Mouse (Mus musculus): ENCODE results near the gene Unc13a. TPM values are rescaled to one million over a fixed set of nuclear protein-coding genes. Genes with fewer than 3 reads are reported as not detected.

Gene Unc13a
- total RNA-seq, 2 experiments from 2014 or later = 0.26 TPM; not detected in 1

DNA sequence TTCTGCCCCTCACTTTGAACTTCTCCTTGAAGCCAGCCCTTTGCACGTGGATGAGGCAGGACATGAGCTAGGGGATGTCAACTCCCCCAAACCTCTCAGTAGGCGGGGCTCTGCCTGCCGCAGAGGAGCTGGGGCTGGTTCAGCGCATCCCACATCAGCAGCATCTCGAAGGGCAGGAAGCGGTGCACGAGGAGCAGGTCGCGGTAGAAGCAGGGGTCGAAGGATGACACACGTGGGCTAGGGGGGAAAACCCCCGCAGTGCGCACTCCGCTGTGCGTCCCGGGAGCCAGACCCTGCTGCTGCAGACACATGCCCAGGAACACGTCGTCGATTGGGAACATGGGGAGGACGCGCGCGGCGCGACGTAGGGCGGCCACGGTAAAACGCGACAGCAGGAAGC lies 21.0 kb upstream of the Unc13a start:
- ATAC-seq (replicated peaks; ENCODE audit: low FRiP score, low TSS enrichment, poor library complexity, severe bottlenecking) = peak; percentile 45; the same call in 1 of the 2 replicates

DNA sequence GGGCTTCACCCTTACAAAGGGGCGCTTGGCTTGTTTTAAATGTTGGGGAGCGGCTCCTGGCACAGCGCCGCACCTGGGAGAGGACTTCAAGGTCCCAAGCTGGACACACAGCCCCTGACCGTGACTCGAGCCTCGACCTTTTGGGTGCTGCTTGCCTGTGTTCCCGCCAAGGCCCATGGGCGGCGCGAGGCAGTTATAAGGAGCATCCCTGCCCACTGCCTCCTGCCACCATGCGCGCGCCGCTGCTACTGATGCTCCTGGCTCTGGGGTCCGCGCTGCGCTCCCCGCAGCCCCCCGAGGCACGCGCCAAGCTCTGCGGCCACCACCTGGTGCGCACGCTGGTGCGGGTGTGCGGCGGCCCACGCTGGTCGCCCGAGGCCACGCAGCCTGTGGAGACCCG lies 17.5 kb upstream of the Unc13a start, which contains the start of gene Insl3:
TSS of gene Insl3 (plus strand) at position 187 of the 400 bp plus-strand sequence.
- no peak for ATAC-seq (replicated peaks; ENCODE audit: low FRiP score, low TSS enrichment, poor library complexity, severe bottlenecking)

DNA sequence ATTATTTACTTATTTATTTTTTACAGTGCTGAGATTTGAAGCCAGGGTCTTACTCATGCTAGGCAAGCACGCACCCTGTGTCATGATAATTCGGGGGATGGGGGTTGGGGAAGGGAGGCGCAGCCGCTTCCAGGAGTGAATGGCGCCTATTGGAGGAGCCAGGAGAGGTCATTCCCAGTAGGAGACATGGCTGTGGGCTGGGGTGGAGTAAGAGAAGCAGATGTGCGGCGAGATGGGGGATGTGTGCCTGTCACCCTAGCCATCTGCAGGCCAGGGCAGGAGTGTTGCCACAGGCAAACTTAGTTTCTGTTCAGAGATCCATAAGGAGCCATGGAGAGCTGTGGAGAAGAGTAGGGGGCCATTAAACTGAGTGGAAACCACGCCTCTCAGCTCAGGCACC lies 16.1 kb upstream of the Unc13a start:
- no peak for ATAC-seq (replicated peaks; ENCODE audit: low FRiP score, low TSS enrichment, poor library complexity, severe bottlenecking)

DNA sequence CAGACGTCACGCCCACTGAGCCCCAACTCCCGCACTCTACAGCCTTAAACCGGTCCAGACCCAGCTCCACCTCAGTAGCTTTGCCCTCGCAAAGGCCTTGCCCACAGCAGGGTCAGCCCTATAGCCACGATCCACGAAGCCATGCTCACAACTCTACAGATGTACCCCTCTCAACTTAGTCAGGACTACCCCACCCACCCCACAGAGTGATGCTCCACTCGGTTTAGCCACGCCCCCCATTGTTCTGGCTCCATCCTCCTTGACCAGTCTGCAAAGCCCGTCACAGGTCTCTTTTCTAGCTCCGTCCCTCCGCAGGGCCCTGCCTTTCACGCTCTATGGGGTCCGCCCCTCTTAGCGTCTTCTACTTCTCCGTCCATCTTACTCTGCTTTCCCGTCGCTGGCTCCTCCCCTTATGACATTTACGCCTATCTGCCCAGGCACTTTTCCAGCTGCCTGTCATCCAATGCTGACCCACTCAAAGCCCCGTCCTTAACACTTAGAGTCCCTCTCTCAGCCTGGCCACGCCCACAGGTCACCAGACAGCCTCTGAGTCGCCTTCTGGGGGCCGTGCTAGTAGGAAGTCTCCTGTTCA lies 14.7 kb upstream of the Unc13a start:
- ATAC-seq (replicated peaks; ENCODE audit: low FRiP score, low TSS enrichment, poor library complexity, severe bottlenecking) = no peak

DNA sequence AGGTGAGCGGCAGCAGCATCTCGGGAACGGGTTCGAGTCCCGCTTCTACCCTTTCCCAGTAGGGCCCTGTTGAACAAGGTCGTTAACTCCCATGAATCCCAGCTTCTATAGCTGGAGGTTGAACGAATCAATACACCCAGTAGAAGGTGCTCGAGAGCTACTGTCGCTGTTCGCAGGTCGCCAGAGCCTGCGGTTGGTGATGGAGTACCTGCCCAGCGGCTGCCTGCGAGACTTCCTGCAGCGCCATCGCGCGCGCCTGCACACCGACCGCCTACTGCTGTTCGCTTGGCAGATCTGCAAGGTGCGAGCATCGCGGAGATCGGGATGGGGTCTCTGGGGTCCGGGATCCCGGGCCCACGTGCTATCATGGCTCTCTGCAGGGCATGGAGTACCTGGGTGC lies 14.0 kb upstream of the Unc13a start:
- ATAC-seq (replicated peaks; ENCODE audit: low FRiP score, low TSS enrichment, poor library complexity, severe bottlenecking) = no peak

DNA sequence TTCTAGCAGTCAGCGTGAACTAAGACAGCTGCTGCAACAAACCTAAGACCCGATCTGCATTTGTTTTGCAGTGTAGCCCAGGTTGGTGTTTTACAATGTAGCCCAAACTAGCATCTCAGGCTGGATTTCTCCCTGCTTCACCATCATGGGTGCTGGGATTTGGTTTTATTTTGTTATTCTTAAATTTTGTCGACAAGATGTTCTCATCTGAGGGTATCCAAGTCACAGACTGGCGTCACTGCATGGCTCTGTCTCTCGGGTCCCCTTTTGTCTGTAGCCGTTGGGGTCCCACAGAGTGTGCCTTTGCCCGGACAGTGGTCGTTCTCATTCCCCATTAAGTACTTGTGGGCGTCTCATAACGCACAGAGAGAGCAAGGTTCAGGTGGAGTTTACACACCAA lies 13.1 kb upstream of the Unc13a start:
- no peak for ATAC-seq (replicated peaks; ENCODE audit: low FRiP score, low TSS enrichment, poor library complexity, severe bottlenecking)

DNA sequence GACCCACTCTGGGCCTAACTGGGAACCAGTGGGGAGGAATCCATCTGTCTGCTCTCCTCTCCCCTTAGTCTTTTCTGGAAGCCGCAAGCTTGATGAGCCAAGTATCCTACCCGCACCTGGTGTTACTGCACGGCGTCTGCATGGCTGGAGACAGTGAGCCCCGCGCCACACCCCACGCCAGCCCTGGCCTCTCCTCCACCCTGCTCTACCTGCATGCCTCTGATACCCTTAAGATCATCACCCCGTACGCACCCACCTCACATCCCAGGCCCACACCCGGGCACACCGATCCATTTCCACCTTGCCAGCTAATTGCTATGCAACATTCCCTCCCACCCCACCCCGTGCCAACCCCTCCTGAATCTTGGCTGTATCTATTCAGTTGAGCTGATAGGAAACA lies 11.3 kb upstream of the Unc13a start:
- ATAC-seq (replicated peaks; ENCODE audit: low FRiP score, low TSS enrichment, poor library complexity, severe bottlenecking) = no peak

DNA sequence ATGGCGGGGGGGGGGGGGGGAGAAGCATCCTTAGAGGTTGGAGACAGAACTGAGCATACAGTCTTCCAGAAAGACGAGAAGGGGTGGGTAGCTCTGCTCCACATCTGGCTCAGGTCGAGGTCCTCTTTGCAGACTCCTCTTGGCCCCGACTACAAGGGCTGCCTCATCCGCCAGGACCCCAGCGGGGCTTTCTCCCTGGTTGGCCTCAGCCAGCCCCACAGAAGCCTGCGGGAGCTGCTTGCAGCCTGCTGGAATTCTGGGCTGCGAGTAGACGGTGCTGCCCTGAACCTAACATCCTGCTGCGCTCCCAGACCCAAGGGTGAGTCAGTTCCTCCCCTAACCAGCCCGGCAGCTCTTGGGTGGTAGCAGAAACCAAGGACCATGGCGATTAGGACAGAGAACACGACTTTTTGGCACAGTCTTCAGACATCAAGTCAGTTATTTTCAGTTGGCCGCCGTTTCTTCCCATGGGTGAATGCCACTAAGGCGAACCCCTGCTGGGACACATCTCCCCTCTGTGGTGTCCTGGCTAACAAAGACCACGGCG lies 9.9 kb upstream of the Unc13a start:
- no peak for ATAC-seq (replicated peaks; ENCODE audit: low FRiP score, low TSS enrichment, poor library complexity, severe bottlenecking)

DNA sequence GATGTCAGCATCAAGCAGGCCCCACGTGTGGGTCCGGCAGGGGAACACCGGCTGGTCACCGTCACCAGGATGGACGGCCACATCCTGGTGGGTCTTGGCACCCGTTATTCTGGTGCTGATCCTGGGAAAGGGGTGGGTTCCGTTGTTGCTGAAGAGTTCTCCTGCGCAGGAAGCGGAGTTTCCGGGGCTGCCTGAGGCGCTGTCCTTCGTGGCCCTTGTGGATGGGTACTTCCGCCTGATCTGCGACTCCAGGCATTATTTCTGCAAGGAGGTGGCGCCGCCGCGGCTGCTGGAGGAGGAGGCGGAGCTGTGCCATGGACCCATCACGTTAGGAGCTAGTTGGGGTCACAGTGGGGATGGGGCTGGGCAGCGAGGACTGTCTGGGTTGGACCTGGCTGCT lies 8.9 kb upstream of the Unc13a start:
- no peak for ATAC-seq (replicated peaks; ENCODE audit: low FRiP score, low TSS enrichment, poor library complexity, severe bottlenecking)

DNA sequence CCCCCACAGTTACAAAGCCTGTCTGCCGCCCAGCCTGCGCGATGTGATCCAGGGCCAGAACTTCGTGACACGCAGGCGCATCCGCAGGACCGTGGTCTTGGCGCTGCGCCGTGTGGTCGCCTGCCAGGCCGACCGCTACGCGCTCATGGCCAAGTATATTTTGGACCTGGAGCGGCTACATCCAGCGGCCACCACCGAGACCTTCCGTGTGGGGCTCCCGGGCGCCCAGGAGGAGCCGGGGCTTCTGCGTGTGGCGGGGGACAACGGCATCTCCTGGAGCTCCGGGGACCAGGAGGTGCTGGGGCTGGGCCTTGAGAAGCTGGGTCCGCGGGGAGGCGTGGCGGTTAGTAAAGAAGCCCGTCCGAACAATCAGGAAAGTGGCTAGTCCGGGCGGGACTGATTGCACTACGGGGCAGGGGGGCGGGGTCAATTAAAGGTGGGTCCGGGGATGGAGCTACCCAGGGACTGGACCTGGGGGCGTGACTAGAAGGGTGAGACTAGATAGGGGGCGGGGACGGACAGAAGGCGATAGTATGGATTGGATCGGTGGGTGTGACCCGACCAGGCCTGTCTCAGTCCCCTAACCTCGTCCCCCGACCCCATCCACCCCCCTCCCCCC lies 8.1 kb upstream of the Unc13a start:
- ATAC-seq (replicated peaks; ENCODE audit: low FRiP score, low TSS enrichment, poor library complexity, severe bottlenecking) = no peak

DNA sequence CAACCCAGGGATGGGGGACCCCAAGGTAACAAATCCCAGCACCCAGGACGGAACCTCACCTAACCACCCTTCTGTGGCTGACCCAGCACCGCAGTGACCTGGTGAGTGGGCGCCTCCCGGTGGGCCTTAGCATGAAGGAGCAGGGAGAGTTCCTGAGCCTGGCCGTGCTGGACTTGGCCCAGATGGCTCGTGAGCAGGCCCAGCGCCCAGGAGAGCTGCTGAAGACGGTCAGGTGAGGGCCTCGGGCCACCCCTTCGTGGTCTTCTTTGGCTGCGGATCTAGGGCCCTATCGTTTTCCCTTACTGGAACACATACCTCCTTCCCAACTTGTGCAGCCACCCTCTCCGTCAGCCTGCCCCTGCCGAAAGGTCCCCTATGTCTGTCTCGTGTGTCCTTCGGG lies 7.6 kb upstream of the Unc13a start:
- no peak for ATAC-seq (replicated peaks; ENCODE audit: low FRiP score, low TSS enrichment, poor library complexity, severe bottlenecking)

DNA sequence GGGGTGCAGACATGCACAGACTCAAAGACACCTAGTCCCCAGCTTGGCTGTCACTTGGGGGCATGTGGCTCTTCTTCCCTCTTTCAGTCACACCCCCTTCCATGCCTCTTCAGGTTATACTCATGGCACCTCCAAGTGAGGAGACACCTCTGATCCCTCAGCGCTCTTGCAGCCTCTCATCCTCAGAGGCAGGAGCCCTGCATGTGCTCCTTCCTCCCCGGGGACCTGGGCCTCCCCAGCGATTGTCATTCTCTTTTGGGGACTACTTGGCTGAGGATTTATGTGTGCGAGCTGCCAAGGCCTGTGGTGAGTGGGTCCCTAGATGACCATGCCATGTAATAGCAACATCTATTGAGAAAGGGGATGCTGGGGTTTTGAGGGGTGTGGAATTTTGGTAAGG lies 6.7 kb upstream of the Unc13a start:
- no peak for ATAC-seq (replicated peaks; ENCODE audit: low FRiP score, low TSS enrichment, poor library complexity, severe bottlenecking)

DNA sequence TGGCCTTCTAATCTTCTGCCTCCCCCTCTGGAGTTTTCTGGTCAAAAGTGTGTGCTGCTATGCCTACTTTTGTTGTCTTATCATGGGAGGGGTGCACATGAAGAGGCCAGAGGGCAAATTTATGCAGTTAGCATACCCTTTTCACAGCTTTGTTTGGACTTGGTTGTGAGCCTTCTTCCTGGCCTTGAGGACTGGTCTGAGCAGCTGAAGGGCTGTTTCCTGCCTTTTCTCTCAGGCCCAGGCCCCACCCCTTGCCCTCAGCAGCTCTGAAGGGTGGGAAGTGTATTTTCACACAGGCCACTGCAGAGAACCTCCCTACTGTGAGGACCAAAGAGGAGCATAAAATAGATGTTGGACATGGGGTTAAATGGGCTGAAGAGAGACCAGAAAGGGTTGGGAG lies 6.0 kb upstream of the Unc13a start:
- ATAC-seq (replicated peaks; ENCODE audit: low FRiP score, low TSS enrichment, poor library complexity, severe bottlenecking) = no peak

DNA sequence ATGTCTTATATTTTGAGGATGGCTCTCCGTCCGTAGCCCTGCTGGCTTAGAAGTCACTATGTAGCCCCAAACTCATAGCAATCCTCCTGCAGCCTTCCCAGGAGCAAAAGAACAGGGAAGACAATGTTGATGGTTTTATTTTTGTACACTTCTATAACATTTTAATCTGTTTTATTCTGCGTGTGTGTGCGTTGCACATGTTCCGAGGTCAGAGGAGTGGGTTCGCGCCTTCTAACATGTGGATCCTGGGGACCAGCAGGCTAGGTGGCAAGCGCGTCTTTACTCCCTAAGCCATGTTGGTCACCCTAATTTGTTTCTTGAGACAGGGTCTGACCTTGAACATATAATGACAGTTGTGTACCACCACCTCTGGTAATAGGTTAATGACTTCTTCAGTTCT lies 5.2 kb upstream of the Unc13a start:
- ATAC-seq (replicated peaks; ENCODE audit: low FRiP score, low TSS enrichment, poor library complexity, severe bottlenecking) = no peak

DNA sequence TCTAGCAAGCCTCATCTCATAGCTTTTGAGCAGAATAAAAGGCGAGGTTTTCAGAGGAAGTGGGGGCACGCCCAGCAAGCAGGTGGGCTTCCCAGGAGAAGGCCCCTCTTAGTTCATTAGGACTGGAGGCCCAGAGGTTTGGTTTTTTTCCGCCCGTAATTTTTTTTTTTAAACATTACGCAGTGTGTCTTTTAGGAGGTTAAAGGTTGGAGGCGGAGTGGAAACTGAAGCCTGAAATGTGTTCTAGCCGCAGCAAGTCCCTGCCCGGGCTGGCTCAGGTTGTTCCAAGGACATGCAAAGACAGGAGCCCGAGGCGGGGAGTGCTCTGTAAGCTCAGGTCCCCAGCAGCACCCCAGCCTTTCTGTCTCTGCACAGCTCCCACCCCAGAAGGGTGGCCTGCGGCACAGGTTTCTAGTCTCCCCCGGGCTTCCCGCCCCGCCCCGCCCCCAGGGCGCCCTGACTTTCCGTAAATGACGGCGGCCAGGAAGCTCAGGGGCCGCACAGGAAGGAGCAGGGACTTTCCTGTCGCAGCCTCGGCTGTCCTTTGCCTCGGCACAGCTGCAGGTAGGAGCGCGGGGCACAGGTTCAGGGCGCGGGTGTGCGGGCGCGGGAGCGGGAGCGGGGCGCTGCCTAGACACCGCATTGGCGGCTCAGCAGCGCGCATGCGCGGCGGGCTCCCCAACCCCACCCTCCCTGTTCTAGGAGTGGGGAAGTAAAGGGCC lies 4.6 kb upstream of the Unc13a start, which contains the start of gene Jak3:
TSS of gene Jak3 (plus strand) at position 277 of the 722 bp plus-strand sequence.
- ATAC-seq (replicated peaks; ENCODE audit: low FRiP score, low TSS enrichment, poor library complexity, severe bottlenecking) = peak; percentile 45

DNA sequence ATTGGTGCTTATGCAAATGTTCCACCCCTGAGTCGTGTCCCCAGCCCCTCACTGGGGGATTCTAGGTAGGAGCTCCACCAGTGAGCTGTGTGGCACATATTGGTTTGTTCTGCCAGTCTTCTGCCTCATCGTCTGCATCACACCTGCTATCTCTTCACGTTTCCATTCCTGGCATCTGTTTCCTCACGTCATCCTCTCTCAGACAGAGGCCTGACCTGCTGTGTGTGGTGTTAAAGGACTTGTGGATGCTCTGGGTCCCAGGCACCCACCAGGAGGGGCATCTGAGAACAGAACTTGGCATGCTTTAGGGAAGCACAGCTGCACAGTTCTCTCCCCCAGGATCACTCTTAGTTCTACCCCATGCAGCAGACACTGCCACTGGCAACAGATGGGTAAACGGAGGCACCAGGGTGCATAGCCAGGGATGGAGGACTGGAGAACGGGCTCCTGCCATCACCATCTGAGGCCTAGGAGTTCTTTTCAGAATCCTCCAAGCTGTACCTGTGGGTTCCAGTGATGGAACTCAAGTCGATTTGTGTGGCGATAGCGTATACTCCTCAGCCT lies 4.0 kb upstream of the Unc13a start:
- ATAC-seq (replicated peaks; ENCODE audit: low FRiP score, low TSS enrichment, poor library complexity, severe bottlenecking) = no peak

DNA sequence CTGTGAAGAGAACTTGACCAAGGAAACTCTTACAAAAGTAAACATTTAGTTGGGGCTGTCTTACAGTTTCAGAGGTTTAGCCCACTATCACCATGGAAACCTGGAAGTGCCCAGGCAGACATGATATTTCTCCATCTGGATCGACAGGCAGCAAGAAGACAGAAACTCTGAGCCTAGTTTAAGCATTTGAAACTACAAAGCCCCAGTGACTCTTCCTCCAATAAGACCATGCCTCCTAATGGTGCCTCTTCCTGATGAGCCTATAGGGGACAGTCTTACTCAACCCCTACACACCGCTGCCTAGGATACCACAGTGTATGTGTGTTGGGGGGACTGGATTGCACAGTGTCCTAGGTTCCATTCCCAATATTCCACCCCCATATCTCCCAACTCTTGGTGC lies 2.5 kb upstream of the Unc13a start:
- no peak for ATAC-seq (replicated peaks; ENCODE audit: low FRiP score, low TSS enrichment, poor library complexity, severe bottlenecking)

DNA sequence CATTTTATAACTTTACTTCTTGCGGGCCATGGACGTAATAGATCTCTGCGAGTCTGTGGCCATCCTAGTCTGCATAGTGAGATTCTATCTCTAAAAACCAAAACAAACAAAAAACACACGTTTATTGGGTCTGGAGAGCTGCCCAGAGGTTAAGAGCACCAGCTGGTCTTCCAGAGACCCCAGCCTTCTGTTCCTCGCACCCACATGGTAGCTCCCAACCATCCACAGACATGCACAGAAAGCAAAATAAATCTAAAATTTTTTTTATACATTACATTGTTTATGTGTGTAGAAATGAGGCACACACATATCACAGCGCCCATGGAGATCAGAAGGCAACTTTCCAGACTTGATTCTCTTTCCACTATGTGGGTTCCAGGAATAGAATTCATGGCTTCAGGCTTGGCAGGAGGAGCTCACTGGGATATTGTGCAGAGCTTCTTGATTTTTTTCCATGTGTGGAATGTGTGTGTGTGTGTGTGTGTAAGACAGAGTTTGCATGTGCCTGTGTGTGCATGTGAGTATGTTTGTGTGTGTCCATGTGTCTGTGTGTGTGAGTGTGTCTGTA lies 695 bp upstream of the Unc13a start:
- ATAC-seq (replicated peaks; ENCODE audit: low FRiP score, low TSS enrichment, poor library complexity, severe bottlenecking) = no peak

DNA sequence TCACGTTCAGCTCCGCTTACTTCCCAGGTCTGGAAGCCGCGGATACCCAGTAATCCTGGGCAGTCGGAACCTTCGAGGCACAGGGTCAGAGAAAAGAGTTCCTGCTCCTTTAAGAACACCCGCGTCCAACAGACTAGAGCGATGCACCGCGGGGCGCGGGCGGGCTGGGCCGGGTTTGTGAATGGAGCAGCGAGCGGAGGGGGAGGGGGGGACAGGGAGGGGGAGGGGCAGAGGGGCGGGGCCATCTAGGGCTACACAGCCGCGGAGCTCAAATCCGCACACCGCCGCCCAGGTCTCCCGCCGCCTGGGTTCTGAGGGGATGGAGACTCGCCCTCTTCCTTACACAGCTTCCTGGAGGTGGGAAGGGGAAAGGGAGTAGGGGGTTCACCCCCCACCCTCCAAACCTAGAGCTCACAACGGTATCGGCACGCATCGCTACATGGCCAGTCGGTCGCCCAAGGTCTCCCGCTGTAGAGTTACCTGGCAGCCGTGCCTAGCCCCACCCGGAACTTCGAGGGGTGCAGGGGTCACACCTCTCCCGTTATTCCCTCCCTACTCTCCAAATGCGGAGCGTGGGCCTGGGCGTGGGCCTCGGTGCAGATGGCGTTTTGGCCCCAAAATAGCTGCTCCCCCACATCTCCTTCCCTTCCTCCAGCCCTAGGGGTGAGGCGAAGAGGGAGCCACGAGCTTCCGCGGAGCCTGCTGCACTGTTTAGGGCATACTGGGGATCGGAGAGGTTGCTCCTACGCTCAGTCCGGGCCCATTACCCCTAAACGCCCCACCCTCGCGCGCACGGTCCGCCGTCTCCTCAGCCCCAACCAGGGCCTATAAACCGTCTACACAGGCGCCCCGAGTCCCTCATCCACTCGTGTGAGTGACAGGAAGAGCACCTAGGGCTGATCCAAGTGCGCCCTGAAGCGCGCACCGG lies 672 bp downstream of the Unc13a start:
- peak; percentile 9; the same call in 1 of the 2 replicates for ATAC-seq (replicated peaks; ENCODE audit: low FRiP score, low TSS enrichment, poor library complexity, severe bottlenecking)

Data from megakaryocyte-erythroid progenitor cell, adult 5-6 weeks (primary cell).